Comparison of ENCODE assay signal across 20 mouse cellular contexts in genomic region chr5:148372005-148372917, GRCm38 (mm10). TPM values are rescaled to one million over a fixed set of nuclear protein-coding genes. Genes with fewer than 3 reads are reported as not detected.
DNase-seq lines count a peak whose midpoint lies in the region; ATAC-seq and TF ChIP-seq lines count a peak whose summit lies in the region.
"Had no signal": no experiment of that assay in that cellular context is flagged by ENCODE, and none has a peak within 500 bp of the region (broad histone marks: within the 10 kb centered on the region; RNA-seq: fewer than 3 reads in every experiment).

No protein-coding gene starts in this region.

- H3K27ac ChIP-seq in liver, adult 2 months (replicated peaks; ENCODE audit: insufficient read depth, low read depth, low read length): no peak overlapping the region
- H3K27ac ChIP-seq in liver, embryonic 12.5 days: no peak overlapping the region
- H3K27ac ChIP-seq: hindbrain, embryonic 12.5 days; limb, embryonic 10.5 days; liver, embryonic 14.5 days; midbrain, embryonic 10.5 days; stomach, embryonic 15.5 days had no signal

- no peak overlapping the region for H3ac ChIP-seq in myocyte (ENCODE audit: control insufficient read depth, insufficient read length)

- no peaks in the 10 kb centered on the region for H3K79me2 ChIP-seq in liver, adult 2 months (ENCODE audit: control insufficient read depth, insufficient read depth, low read length)
- peaks cover 100% of the 10 kb centered on the region for H3K79me2 ChIP-seq in myocyte (ENCODE audit: control insufficient read depth, insufficient read depth)

- CTCF ChIA-PET in Patski (lab: Charles Lee): interaction anchor here (1.1 to 2.4 kb wide), 3 partner anchors 27 to 74 kb away, joined by 3 to 7 read pairs (median 6); partner anchors contain the start of gene Slc7a1

- H3K9me3 ChIP-seq in liver, embryonic 12.5 days (replicated peaks): peaks cover 12% of the 10 kb centered on the region
- H3K9me3 ChIP-seq: limb, embryonic 10.5 days; stomach, embryonic 15.5 days had no signal

- in situ Hi-C loops in Patski (cut with MboI; ENCODE audit: low pct_unique_long_range_greater_than_20kb): loop anchor here (25.0 kb wide), 1 partner anchor 1015 kb away; no protein-coding TSS in a partner anchor

- POLR2A ChIA-PET in Patski (lab: Charles Lee): no interaction called here

- ATAC-seq in liver, embryonic 12.5 days: no peak
- ATAC-seq in Patski: peak; percentile 54
- ATAC-seq: intestine, embryonic 16.5 days had no signal

- DNase-seq in adrenal gland, postnatal 14 days: peak; percentile 54
- no peak for DNase-seq in adrenal gland, postnatal 25 days
- DNase-seq in liver, adult 2 months (ENCODE audit: extremely low read depth, low read depth, low spot score): peak; percentile 10
- no peak for DNase-seq in Patski (ENCODE audit: low read depth, low spot score)
- no peak for DNase-seq in thymus, postnatal 25 days
- DNase-seq: B cell, adult 2 months; cerebellum, adult 11 months; cerebellum, postnatal 25 days; gastrocnemius, postnatal 14 days; spleen, adult 18-20 months; thymus, postnatal 14 days had no signal

- TF ChIP-seq CTCF in liver, adult 2 months (IDR thresholded peaks at IDR 0.05; ENCODE audit: low read depth, low read length): no peak
- no peak for TF ChIP-seq CTCF in Patski (IDR thresholded peaks at IDR 0.05)

- 72% methylated on average over 12 of the region's 12 CpGs for WGBS in liver, adult 2 months
- WGBS in liver, embryonic 12.5 days (ENCODE audit: insufficient replicate concordance): 78% methylated on average over 12 of the region's 12 CpGs

- H3K9ac ChIP-seq in liver, adult 2 months (ENCODE audit: low read depth, low read length): no peak overlapping the region
- no peak overlapping the region for H3K9ac ChIP-seq in liver, embryonic 12.5 days
- H3K9ac ChIP-seq: hindbrain, embryonic 12.5 days; liver, embryonic 14.5 days; stomach, embryonic 15.5 days had no signal

- H3K4me3 ChIP-seq in liver, adult 2 months (ENCODE audit: insufficient read depth, low read depth, low read length): no peak overlapping the region
- no peak overlapping the region for H3K4me3 ChIP-seq in liver, embryonic 12.5 days
- H3K4me3 ChIP-seq in myocyte: no peak overlapping the region
- H3K4me3 ChIP-seq: hindbrain, embryonic 12.5 days; limb, embryonic 10.5 days; midbrain, embryonic 10.5 days; stomach, embryonic 15.5 days had no signal

- TF ChIP-seq POLR2A in liver, adult 2 months (IDR thresholded peaks at IDR 0.05; ENCODE audit: extremely low read depth, insufficient read depth, low read length): no peak
- no peak for TF ChIP-seq POLR2A in myocyte (IDR thresholded peaks at IDR 0.05; ENCODE audit: insufficient read length, low read depth)

- H3K4me2 ChIP-seq in liver, embryonic 12.5 days: no peak overlapping the region
- H3K4me2 ChIP-seq in myocyte (ENCODE audit: low read depth): no peak overlapping the region
- H3K4me2 ChIP-seq: heart, embryonic 11.5 days; hindbrain, embryonic 12.5 days; stomach, embryonic 15.5 days had no signal

- no peaks in the 10 kb centered on the region for H3K36me3 ChIP-seq in liver, adult 2 months (ENCODE audit: control insufficient read depth, insufficient read depth, low read length)
- H3K36me3 ChIP-seq in liver, embryonic 12.5 days: peaks cover 63% of the 10 kb centered on the region
- peaks cover 29% of the 10 kb centered on the region for H3K36me3 ChIP-seq in myocyte (ENCODE audit: control insufficient read depth, insufficient read depth)
- H3K36me3 ChIP-seq: hindbrain, embryonic 12.5 days had no signal

- H3K4me1 ChIP-seq in liver, adult 2 months (ENCODE audit: control insufficient read depth, insufficient read depth, low read length): no peaks in the 10 kb centered on the region
- H3K4me1 ChIP-seq in liver, embryonic 12.5 days: no peaks in the 10 kb centered on the region
- H3K4me1 ChIP-seq: hindbrain, embryonic 12.5 days; midbrain, embryonic 10.5 days; stomach, embryonic 15.5 days had no signal

- H3K27me3 ChIP-seq in liver, adult 2 months (ENCODE audit: control insufficient read depth, insufficient read depth, low read length): no peaks in the 10 kb centered on the region
- H3K27me3 ChIP-seq in liver, embryonic 12.5 days (replicated peaks): no peaks in the 10 kb centered on the region
- H3K27me3 ChIP-seq in Patski: no peaks in the 10 kb centered on the region
- H3K27me3 ChIP-seq in myocyte (ENCODE audit: control insufficient read depth, insufficient read depth, insufficient read length): no peaks in the 10 kb centered on the region
- H3K27me3 ChIP-seq: hindbrain, embryonic 12.5 days; stomach, embryonic 15.5 days had no signal

TF ChIP-seq in myocyte, 11 proteins besides CTCF, POLR2A, EP300 and RAD21:
- TF ChIP-seq MYOD1 (IDR thresholded peaks at IDR 0.05; ENCODE audit: control insufficient read depth in 1 of 3, insufficient read length in 2 of 3, low read depth in 2 of 3): no peak
- TF ChIP-seq POLR2AphosphoS2 (IDR thresholded peaks at IDR 0.05; ENCODE audit: insufficient read length, low read depth): peak; percentile 55

RNA-seq across cellular contexts. Expression of gene Slc7a1, which starts 27.4 kb away (rescaled TPM):
- 70.5 and 83.6 TPM in 2 replicates for total RNA-seq in adrenal gland, postnatal 14 days (2021)
- 86.8 and 106 TPM in 2 replicates for total RNA-seq in adrenal gland, postnatal 25 days (2021)
- 0.18 and 1.2 TPM in 2 replicates for total RNA-seq in liver, adult 2 months (2014; rRNA removed)
- polyA plus RNA-seq in liver, adult 2 months (2012; rRNA removed): 0.23 and 0.27 TPM in 2 replicates
- 28.8 and 30.2 TPM in 2 replicates for polyA plus RNA-seq in liver, embryonic 12.5 days (2016; fragmentation: Nextera tagmentation; extraction: Ambion mirVana)
- polyA plus RNA-seq in Patski (2021): 33.7 TPM
- 51.4 TPM for polyA plus RNA-seq in myocyte (2012; fragmentation: generic; extraction: Trizol)

Comparison
In these comparisons a context has a peak if more than half of its experiments do, and no peak if none do; other contexts are left out.
1. DNase-seq: peak in adrenal gland, postnatal 14 days (single experiment) and liver, adult 2 months (single experiment); none in adrenal gland, postnatal 25 days (single experiment), Patski (single experiment) and thymus, postnatal 25 days (single experiment).
2. RNA of gene Slc7a1, which starts 27.4 kb away (polyA plus RNA-seq): 51.4 TPM in myocyte (single experiment), 33.7 TPM in Patski (single experiment) and 28.8 to 30.2 TPM in liver, embryonic 12.5 days; 0.23 to 0.27 TPM in liver, adult 2 months; every median in the first group is over 10 times any median in the second.